Mouse (Mus musculus) layer of hippocampus, adult 2 months (tissue): ENCODE measurements at regions not wholly inside any gene's neighbourhood (a gene's known extent, or its start where the extent isn't known, plus 50 kb on each side); places are given as distances from the start of the nearest gene placed in this dataset.
"Not testable (repeated sequence)": the region's sequence is repeated elsewhere in the genome, so short reads cannot be mapped to it uniquely, and the experiment has no call there.

Experiments
- DNase-seq, 2 experiments: peaks; one replicate each; pipeline ENCODE4 v3.0.0; 2022; ENCODE audit warnings: low spot score in 2 of 2
- H3K27ac ChIP-seq: fragments of 200-600 bp; 2 replicates; pipeline ENCODE4 v1.8.1; 2022
- H3K4me3 ChIP-seq: fragments of 200-600 bp; 2 replicates; pipeline ENCODE4 v1.8.1; 2022; ENCODE audit warnings: mild to moderate bottlenecking
- CTCF ChIP-seq: fragments of 200-600 bp; conservative IDR thresholded peaks from 2 replicates; pipeline ENCODE4 v1.8.1; 2022; ENCODE audit warnings: antibody characterized with exemption, mild to moderate bottlenecking, moderate library complexity

GRCm38 (mm10) chr14:8867641-8868040 is 201.6 kb upstream of the 4930452B06Rik start:
- TF ChIP-seq CTCF, result no peak
- DNase-seq, result peak; percentile 73 to 86
- Histone ChIP-seq H3K27ac (no peak overlapping the region), H3K4me3 (no peak overlapping the region)

GRCm38 (mm10) chr14:8851572-8851971 is 185.5 kb upstream of the 4930452B06Rik start:
- Histone ChIP-seq H3K27ac (no peak overlapping the region), H3K4me3 (no peak overlapping the region)
- DNase-seq, result no peak
- no peak for TF ChIP-seq CTCF

GRCm38 (mm10) chr14:8850208-8850607 is 184.2 kb upstream of the 4930452B06Rik start:
- DNase-seq, result no peak

GRCm38 (mm10) chr14:8833516-8833915 is 167.5 kb upstream of the 4930452B06Rik start:
- no peak overlapping the region for H3K27ac ChIP-seq
- TF ChIP-seq CTCF, result no peak
- no peak for DNase-seq
- H3K4me3 ChIP-seq, result no peak overlapping the region

More at GRCm38 (mm10) chr14:8850208-8850607, 184.2 kb upstream of the 4930452B06Rik start:
- Histone ChIP-seq H3K4me3 (no peak overlapping the region), H3K27ac (no peak overlapping the region)
- TF ChIP-seq CTCF, result no peak

- H3K4me3 ChIP-seq, result peak overlapping the region; percentile 36; the same call in 1 of the 2 replicates
- DNase-seq, H3K27ac ChIP-seq: not testable (repeated sequence)
These were observed 134.2 kb upstream of the 4930452B06Rik start for GRCm38 (mm10) chr14:8800217-8800616.

GRCm38 (mm10) chr14:8789348-8789747 is 123.3 kb upstream of the 4930452B06Rik start:
- DNase-seq, result no peak
- TF ChIP-seq CTCF, result no peak
- no peak overlapping the region for H3K27ac ChIP-seq
- no peak overlapping the region for H3K4me3 ChIP-seq

GRCm38 (mm10) chr14:8760541-8760940 is 94.5 kb upstream of the 4930452B06Rik start:
- no peak for TF ChIP-seq CTCF
- H3K27ac ChIP-seq, result no peak overlapping the region

GRCm38 (mm10) chr14:8736831-8737230 is 70.8 kb upstream of the 4930452B06Rik start:
- H3K4me3 ChIP-seq, result no peak overlapping the region
- TF ChIP-seq CTCF, result no peak
- no peak overlapping the region for H3K27ac ChIP-seq
- no peak for DNase-seq

More at GRCm38 (mm10) chr14:8760541-8760940, 94.5 kb upstream of the 4930452B06Rik start:
- H3K4me3 ChIP-seq, result no peak overlapping the region
- DNase-seq, result no peak

GRCm38 (mm10) chr14:8733261-8733660 is 67.2 kb upstream of the 4930452B06Rik start:
- no peak for DNase-seq
- Histone ChIP-seq H3K4me3 (no peak overlapping the region), H3K27ac (no peak overlapping the region)
- TF ChIP-seq CTCF, result no peak

GRCm38 (mm10) chr14:8727364-8727763 is 61.3 kb upstream of the 4930452B06Rik start:
- TF ChIP-seq CTCF, result no peak
- Histone ChIP-seq H3K4me3 (no peak overlapping the region), H3K27ac (no peak overlapping the region)
- DNase-seq, result no peak
